Mouse (Mus musculus) neural tube, embryonic 13.5 days (tissue): ENCODE measurements around the gene Zfp784. TPM values are rescaled to one million over a fixed set of nuclear protein-coding genes. Genes with fewer than 3 reads are reported as not detected.
"Not testable (repeated sequence)": the region's sequence is repeated elsewhere in the genome, so short reads cannot be mapped to it uniquely, and the experiment has no call there.

Source experiments
- ATAC-seq: fragments of 200-750 bp; cut with Nextera tagmentation; 2 replicates; pipeline ENCODE4 v1.8.0; 2017; ENCODE audit warnings: low read depth, mild to moderate bottlenecking, moderate TSS enrichment, moderate library complexity
- H3K27ac ChIP-seq: fragments of 300-500 bp; sonication (generic); replicated peaks from 2 replicates; pipeline ENCODE4 v1.5.1; 2015; ENCODE audit warnings: moderate library complexity, mild to moderate bottlenecking, inconsistent platforms
- H3K27me3 ChIP-seq: fragments of 300-500 bp; sonication (generic); 2 replicates; pipeline ENCODE4 v1.6.1; 2015; ENCODE audit warnings: mild to moderate bottlenecking, inconsistent platforms
- H3K36me3 ChIP-seq: fragments of 300-500 bp; sonication (generic); 2 replicates; pipeline ENCODE4 v1.6.1; 2015; ENCODE audit warnings: mild to moderate bottlenecking, inconsistent platforms
- H3K4me1 ChIP-seq: fragments of 300-500 bp; sonication (generic); replicated peaks from 2 replicates; pipeline ENCODE4 v1.6.1; 2015; ENCODE audit warnings: inconsistent platforms
- H3K4me2 ChIP-seq: fragments of 300-500 bp; sonication (generic); 2 replicates; pipeline ENCODE4 v1.6.1; 2015; ENCODE audit warnings: inconsistent platforms, mild to moderate bottlenecking, moderate library complexity
- H3K4me3 ChIP-seq: fragments of 300-500 bp; sonication (generic); 2 replicates; pipeline ENCODE4 v1.5.1; 2015; ENCODE audit warnings: mild to moderate bottlenecking, inconsistent platforms
- H3K9ac ChIP-seq: fragments of 300-500 bp; sonication (generic); 2 replicates; pipeline ENCODE4 v1.6.1; 2015; ENCODE audit warnings: moderate library complexity, mild to moderate bottlenecking, inconsistent platforms
- H3K9me3 ChIP-seq: fragments of 300-500 bp; sonication (generic); 2 replicates; pipeline ENCODE4 v1.6.1; 2016; ENCODE audit warnings: inconsistent platforms
- WGBS: fragments of 180-500 bp; shearing (Covaris S2); methylation state at CpG from one replicate; pipeline ENCODE4 v1.1.7; 2015; 5-methylcytosine and 5-hydroxymethylcytosine counted together
- polyA plus RNA-seq: library from polyadenylated mRNA; unstranded; fragments of >200 nt; fragmentation: Nextera tagmentation; extraction: Ambion mirVana; gene quantifications from 2 replicates; pipeline ENCODE4 v1.2.1, GENCODE M21; 2015

Gene Zfp784
- 8.3 and 9.1 TPM in 2 replicates for polyA plus RNA-seq

DNA sequence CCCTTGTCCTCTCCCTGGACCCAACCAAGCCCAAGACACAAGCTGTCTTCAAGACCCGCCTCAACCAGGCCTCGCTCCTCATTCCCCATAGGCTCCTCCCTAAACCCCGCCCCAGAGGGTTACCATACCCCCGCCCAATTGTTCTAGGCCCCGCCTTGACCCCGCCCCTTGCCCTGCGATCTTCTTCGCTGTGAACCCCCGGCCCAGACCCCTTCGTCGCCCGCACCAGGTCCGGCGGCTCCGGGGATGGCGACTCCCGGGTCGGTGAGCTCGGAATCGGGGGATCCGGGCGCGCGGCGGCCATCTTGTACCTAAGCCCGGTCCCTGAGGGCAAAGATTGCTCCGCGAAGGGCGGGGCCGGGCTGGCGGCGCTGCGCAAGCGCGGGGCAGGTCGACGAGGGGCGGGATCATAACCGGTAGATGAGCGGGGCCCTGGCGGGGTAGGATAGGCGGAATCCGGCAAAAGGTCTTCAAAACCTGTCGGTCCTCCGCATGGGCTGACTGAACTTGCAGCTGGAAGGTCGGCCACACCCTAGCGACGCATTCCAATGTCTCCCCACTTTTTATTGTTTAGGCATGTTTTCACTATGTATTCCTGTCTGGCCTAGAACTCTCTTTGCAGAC lies at the start of gene Zfp784:
Zfp784 (minus strand) TSS at position 338 of the 624 bp plus-strand sequence.
- ATAC-seq = peak; percentile 96
- peaks cover 22% of the 10 kb centered on the region for H3K4me1 ChIP-seq
- peak within 1 kb of the TSS; percentile 59 for H3K4me2 ChIP-seq
- H3K27ac ChIP-seq = peak within 1 kb of the TSS; percentile 97
- H3K36me3 ChIP-seq = peaks cover 39% of the 10 kb centered on the region
- under 1% methylated on average over 48 of the region's 48 CpGs for WGBS
- peak within 1 kb of the TSS; percentile 63 for H3K4me3 ChIP-seq
- no peaks in the 10 kb centered on the region for H3K27me3 ChIP-seq
- H3K9me3 ChIP-seq = 0 out of 2 replicates have a peak, but pooled peaks cover 3% of the 10 kb centered on the region
- peak within 1 kb of the TSS; percentile 83 for H3K9ac ChIP-seq

- Histone ChIP-seq H3K27me3 (no peaks in the 10 kb centered on the region), H3K4me2 (no peak overlapping the region), H3K9me3 (no peaks in the 10 kb centered on the region), H3K4me3 (no peak overlapping the region), H3K9ac (no peak overlapping the region), H3K36me3 (peaks cover 76% of the 10 kb centered on the region), H3K27ac (no peak overlapping the region), H3K4me1 (peaks cover 28% of the 10 kb centered on the region; the same call in 1 of the 2 replicates)
- ATAC-seq = no peak
- WGBS = 89% methylated on average over 4 of the region's 4 CpGs
Measured at GRCm38 (mm10) chr7:5087886-5088285, 49.6 kb upstream of the Zfp784 start.

DNA sequence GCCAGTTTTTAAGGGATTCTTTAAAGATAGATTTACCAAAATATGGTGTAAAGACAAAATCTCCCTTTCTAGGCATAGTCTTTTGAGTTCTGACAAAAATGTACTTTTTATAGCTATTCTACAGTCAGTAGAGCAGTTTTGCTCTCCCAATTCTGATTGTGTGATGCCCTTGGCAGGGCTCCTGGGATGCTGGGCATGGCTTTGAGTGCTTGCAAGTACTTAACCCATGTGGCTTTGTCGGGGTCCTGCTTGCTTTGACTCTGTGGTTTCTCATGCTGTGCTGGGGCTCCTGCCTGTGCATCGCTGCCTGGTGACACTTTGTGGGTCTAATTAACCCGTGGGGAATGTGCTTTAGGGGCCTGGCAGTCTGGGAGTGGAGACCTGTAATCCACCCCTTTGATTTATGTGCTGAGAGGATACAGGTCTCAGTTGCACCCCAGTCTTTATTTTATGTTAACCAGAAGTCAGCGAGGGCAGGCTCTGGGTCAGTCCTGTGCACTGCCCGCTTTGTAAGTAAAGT lies 48.7 kb upstream of the Zfp784 start:
- no peak overlapping the region for H3K27ac ChIP-seq
- 62% methylated on average over 5 of the region's 5 CpGs for whole genome bisulfite sequencing
- no peaks in the 10 kb centered on the region for H3K27me3 ChIP-seq
- H3K9ac ChIP-seq = no peak overlapping the region
- no peak overlapping the region for H3K4me3 ChIP-seq
- ATAC-seq = no peak
- no peak overlapping the region for H3K4me2 ChIP-seq
- H3K36me3 ChIP-seq = peaks cover 67% of the 10 kb centered on the region
- peaks cover 34% of the 10 kb centered on the region for H3K4me1 ChIP-seq
- H3K9me3 ChIP-seq = no peaks in the 10 kb centered on the region

GRCm38 (mm10) chr7:5085512-5085911 lies 47.3 kb upstream of the Zfp784 start:
- peaks cover 54% of the 10 kb centered on the region for H3K36me3 ChIP-seq
- H3K4me2 ChIP-seq = no peak overlapping the region
- no peaks in the 10 kb centered on the region for H3K27me3 ChIP-seq
- no peaks in the 10 kb centered on the region for H3K9me3 ChIP-seq
- 94% methylated on average over 1 of the region's 1 CpGs for WGBS
- H3K4me3 ChIP-seq = no peak overlapping the region
- H3K27ac ChIP-seq = no peak overlapping the region
- H3K4me1 ChIP-seq = peaks cover 49% of the 10 kb centered on the region
- no peak overlapping the region for H3K9ac ChIP-seq
- ATAC-seq = no peak

- 92% methylated on average over 18 of the region's 18 CpGs for WGBS
- no peak for ATAC-seq
- no peak overlapping the region for H3K4me3 ChIP-seq
- no peak overlapping the region for H3K27ac ChIP-seq
- H3K36me3 ChIP-seq = peaks cover 49% of the 10 kb centered on the region
- H3K4me2 ChIP-seq = no peak overlapping the region
- peaks cover 54% of the 10 kb centered on the region for H3K4me1 ChIP-seq
- no peaks in the 10 kb centered on the region for H3K27me3 ChIP-seq
- H3K9ac ChIP-seq = no peak overlapping the region
- H3K9me3 ChIP-seq = no peaks in the 10 kb centered on the region
Measured at GRCm38 (mm10) chr7:5083325-5084105, 45.3 kb upstream of the Zfp784 start.

DNA sequence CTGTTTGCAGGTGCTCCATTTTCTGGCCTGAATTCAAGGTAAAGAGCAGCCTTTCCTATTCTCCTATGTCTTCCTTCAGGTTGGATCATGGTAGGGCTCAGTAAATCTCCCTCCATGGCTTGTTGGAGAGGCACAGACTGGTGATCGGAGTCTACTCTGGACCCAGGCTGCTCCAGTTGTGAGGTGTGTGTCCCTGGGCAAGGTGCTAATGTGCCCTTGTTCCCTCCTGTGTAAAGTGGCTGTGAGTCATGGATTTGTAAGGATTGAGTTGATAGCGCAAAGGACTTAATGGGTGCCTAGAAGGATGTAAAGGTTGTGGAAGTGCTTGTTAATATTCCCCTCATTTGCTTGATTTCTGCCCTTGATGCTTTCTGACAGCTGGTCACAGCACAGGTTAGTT lies 43.7 kb upstream of the Zfp784 start:
- WGBS = 100% methylated on average over 2 of the region's 2 CpGs
- H3K9ac ChIP-seq = peak overlapping the region; percentile 99; the same call in 1 of the 2 replicates
- H3K27me3 ChIP-seq = no peaks in the 10 kb centered on the region
- H3K9me3 ChIP-seq = no peaks in the 10 kb centered on the region
- no peak for ATAC-seq
- H3K4me2 ChIP-seq = peak overlapping the region; percentile 93
- H3K4me1 ChIP-seq = peaks cover 45% of the 10 kb centered on the region
- H3K36me3 ChIP-seq = peaks cover 53% of the 10 kb centered on the region
- no peak overlapping the region for H3K27ac ChIP-seq
- peak overlapping the region; percentile 99; the same call in 1 of the 2 replicates for H3K4me3 ChIP-seq

DNA sequence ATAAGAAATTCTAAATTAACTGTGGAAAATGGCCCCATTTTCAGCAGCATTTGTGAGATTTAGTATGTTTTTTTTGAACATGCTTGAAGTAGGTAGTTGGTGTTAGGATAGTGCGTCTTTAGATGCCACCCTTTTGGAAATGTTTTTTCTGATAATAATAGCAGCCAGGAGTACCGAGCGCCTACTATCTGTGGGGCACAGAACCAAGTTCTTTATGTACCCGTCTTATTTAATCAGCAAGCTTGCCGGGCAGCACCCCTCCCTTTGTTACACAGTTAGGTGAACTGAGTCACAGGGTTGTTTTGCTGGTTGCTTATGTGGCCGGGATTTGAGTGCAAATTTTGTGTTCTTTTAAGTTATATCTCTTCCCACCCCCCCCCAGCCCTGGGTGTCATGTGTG lies 43.0 kb upstream of the Zfp784 start:
- H3K27ac ChIP-seq = no peak overlapping the region
- no peak for ATAC-seq
- peaks cover 57% of the 10 kb centered on the region for H3K36me3 ChIP-seq

DNA sequence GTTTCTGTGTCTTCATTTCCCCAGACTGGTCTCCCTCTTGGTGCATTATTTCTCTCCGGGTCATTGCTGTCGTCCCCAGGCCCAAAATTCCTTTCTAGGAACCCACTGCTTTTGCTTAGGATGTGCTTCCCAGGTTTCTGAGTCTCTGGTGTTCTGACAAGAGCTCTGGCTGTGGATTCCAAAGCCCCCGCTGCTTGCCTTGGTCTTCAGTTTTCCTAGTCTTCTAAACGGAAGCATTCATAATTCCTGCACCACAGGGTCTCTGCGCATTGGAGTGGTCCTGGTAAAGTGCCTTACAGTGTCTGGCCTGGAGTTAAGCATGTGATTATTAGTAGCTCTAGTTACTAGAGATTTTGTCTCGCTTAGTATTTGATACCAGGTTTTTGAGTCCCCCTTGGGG lies 42.6 kb upstream of the Zfp784 start:
- Histone ChIP-seq H3K9ac (peak overlapping the region; percentile 99), H3K27me3 (no peaks in the 10 kb centered on the region), H3K9me3 (no peaks in the 10 kb centered on the region), H3K27ac (peak overlapping the region; percentile 93), H3K4me2 (peak overlapping the region; percentile 93), H3K36me3 (peaks cover 56% of the 10 kb centered on the region), H3K4me3 (peak overlapping the region; percentile 99), H3K4me1 (peaks cover 37% of the 10 kb centered on the region)
- ATAC-seq = no peak
- 19% methylated on average over 6 of the region's 6 CpGs for WGBS

More for the DNA sequence above, 43.0 kb upstream of the Zfp784 start:
- H3K9ac ChIP-seq = peak overlapping the region; percentile 99
- H3K4me3 ChIP-seq = peak overlapping the region; percentile 99
- peak overlapping the region; percentile 93 for H3K4me2 ChIP-seq
- H3K27me3 ChIP-seq = no peaks in the 10 kb centered on the region
- WGBS = 81% methylated on average over 6 of the region's 6 CpGs
- H3K4me1 ChIP-seq = peaks cover 41% of the 10 kb centered on the region
- no peaks in the 10 kb centered on the region for H3K9me3 ChIP-seq

DNA sequence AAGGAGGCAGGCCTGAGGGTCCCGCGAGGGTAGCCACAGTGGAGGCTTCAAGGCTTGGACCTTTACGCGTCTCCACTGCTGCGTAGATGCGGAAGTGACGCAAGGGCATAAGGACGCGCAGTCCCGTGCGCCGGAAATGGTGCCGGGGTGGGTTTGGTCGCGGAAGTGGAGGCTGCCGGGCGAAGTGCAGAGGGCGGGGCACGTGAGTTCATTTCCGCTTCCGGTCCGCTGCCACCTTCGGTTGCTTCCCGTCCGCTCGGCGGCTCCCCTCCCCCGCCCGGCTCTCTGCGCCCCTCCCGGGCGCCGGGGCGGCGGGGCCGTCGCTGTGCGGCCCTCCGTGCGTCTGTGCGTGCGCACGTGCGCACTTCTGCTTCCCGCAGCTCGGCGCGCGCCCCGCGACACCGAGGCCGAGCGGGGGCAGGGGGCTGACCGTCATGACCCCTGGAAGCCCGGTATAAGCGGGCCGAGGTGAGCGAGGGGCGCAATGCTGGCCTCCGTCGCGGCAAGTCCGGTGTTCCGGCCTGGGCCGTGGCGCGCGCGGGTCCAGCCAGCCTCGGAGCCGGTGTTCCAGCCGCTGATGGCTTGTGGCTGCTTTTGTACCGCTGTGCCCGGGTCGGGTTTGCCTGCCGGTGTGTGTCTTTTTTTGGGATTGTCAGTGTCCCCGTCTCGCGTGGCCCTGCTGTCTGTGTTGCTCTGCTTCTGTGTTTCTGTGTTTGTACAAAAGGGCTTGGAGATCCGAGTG lies 41.9 kb upstream of the Zfp784 start, which contains the start of gene Epn1:
Epn1 (plus strand) TSS at position 226 of the 742 bp plus-strand sequence.
- peak within 1 kb of the TSS; percentile 99 for H3K9ac ChIP-seq
- H3K27me3 ChIP-seq = no peaks in the 10 kb centered on the region
- H3K9me3 ChIP-seq = no peaks in the 10 kb centered on the region
- H3K4me2 ChIP-seq = peak within 1 kb of the TSS; percentile 93
- peaks cover 54% of the 10 kb centered on the region for H3K36me3 ChIP-seq
- ATAC-seq = peak; percentile 98
- peaks cover 37% of the 10 kb centered on the region for H3K4me1 ChIP-seq
- H3K27ac ChIP-seq = peak within 1 kb of the TSS; percentile 93
- peak within 1 kb of the TSS; percentile 99 for H3K4me3 ChIP-seq
- under 1% methylated on average over 79 of the region's 81 CpGs for WGBS

DNA sequence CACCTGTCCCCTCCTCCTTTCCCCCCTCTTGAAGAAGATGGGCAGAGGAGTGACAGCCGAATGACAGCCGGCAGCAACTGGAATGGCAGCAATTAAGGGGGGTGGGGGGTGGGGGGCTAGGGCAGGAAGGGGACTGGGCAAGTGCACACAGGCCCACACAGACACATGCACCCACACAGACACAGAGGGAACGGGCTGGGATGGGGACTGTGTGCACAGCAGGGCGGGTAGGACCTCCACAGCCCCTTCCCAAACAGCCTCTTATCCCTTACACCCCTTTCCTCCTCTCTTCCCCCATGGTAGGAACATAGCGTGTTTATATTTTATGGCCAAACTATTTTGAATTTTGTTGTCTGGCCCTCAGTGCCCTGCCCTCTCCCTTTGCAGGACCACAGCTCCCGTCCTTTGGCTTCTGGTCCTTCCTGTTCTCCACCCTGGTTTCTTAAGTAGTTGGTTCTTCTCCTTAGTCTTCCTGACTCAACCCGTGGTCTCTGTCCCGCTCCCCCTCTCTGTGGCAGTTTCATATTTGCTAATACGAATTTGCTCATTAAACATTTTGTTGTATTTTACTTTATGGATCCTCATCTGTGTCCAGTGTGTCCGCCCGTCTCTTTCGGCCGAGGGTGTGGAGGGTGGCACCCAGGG lies 41.2 kb upstream of the Zfp784 start:
- peak overlapping the region; percentile 93 for H3K27ac ChIP-seq
- peak overlapping the region; percentile 99 for H3K4me3 ChIP-seq
- 47% methylated on average over 10 of the region's 13 CpGs for WGBS
- peak overlapping the region; percentile 99 for H3K9ac ChIP-seq
- peak overlapping the region; percentile 93 for H3K4me2 ChIP-seq
- peaks cover 37% of the 10 kb centered on the region for H3K4me1 ChIP-seq
- H3K27me3 ChIP-seq, H3K9me3 ChIP-seq: not testable (repeated sequence)
- peak; percentile 54 for ATAC-seq
- H3K36me3 ChIP-seq = peaks cover 54% of the 10 kb centered on the region

- peaks cover 19% of the 10 kb centered on the region for H3K4me1 ChIP-seq
- H3K9me3 ChIP-seq = no peaks in the 10 kb centered on the region
- no peak overlapping the region for H3K27ac ChIP-seq
- no peak overlapping the region for H3K4me3 ChIP-seq
- 92% methylated on average over 2 of the region's 2 CpGs for WGBS
- ATAC-seq = no peak
- no peak overlapping the region for H3K4me2 ChIP-seq
- no peak overlapping the region for H3K9ac ChIP-seq
- H3K36me3 ChIP-seq = peaks cover 69% of the 10 kb centered on the region
- no peaks in the 10 kb centered on the region for H3K27me3 ChIP-seq
Measured at GRCm38 (mm10) chr7:5076931-5077330, 38.7 kb upstream of the Zfp784 start.
